Mouse (Mus musculus) hindbrain, embryonic 16.5 days (tissue): Measurements from ENCODE around the gene Radil. TPM values are rescaled to one million over a fixed set of nuclear protein-coding genes. Genes with fewer than 3 reads are reported as not detected.

Experiments
- ATAC-seq: fragments of 200-750 bp; cut with Nextera tagmentation; 2 replicates; pipeline ENCODE4 v1.8.0; 2017; ENCODE audit warnings: moderate TSS enrichment, moderate library complexity
- H3K27ac ChIP-seq: fragments of 300-500 bp; sonication (generic); 2 replicates; pipeline ENCODE4 v1.5.1; 2014; ENCODE audit warnings: low read depth, mild to moderate bottlenecking, control low read depth, low read length, moderate library complexity
- H3K27me3 ChIP-seq: fragments of 300-500 bp; sonication (generic); replicated peaks from 2 replicates; pipeline ENCODE4 v1.6.1; 2014; ENCODE audit warnings: low read length; ENCODE audit not compliant: control insufficient read depth, insufficient read depth
- H3K36me3 ChIP-seq: fragments of 300-500 bp; sonication (generic); 2 replicates; pipeline ENCODE4 v1.6.1; 2014; ENCODE audit warnings: mild to moderate bottlenecking, low read length, moderate library complexity, mixed read lengths; ENCODE audit not compliant: control insufficient read depth, insufficient read depth
- H3K4me1 ChIP-seq: fragments of 300-500 bp; sonication (generic); 2 replicates; pipeline ENCODE4 v1.6.1; 2014; ENCODE audit warnings: low read depth, low read length; ENCODE audit not compliant: control insufficient read depth, insufficient read depth
- H3K4me2 ChIP-seq: fragments of 300-500 bp; sonication (generic); 2 replicates; pipeline ENCODE4 v1.6.1; 2014; ENCODE audit warnings: mild to moderate bottlenecking, low read length, control low read depth, moderate library complexity
- H3K4me3 ChIP-seq: fragments of 300-500 bp; sonication (generic); 2 replicates; pipeline ENCODE4 v1.5.1; 2014; ENCODE audit warnings: mild to moderate bottlenecking, low read length, control low read depth, moderate library complexity
- H3K9ac ChIP-seq: fragments of 300-500 bp; sonication (generic); 2 replicates; pipeline ENCODE4 v1.6.1; 2014; ENCODE audit warnings: low read depth, mild to moderate bottlenecking, control low read depth, low read length, moderate library complexity
- H3K9me3 ChIP-seq: fragments of 300-500 bp; sonication (generic); 2 replicates; pipeline ENCODE4 v1.6.1; 2014; ENCODE audit warnings: mild to moderate bottlenecking, low read length, moderate library complexity; ENCODE audit not compliant: control insufficient read depth
- WGBS: fragments of 180-500 bp; shearing (Covaris S2); extraction: QIAGEN DNeasy Blood & Tissue Kit; methylation state at CpG from one replicate; pipeline ENCODE4 v1.1.7; 2014; 5-methylcytosine and 5-hydroxymethylcytosine counted together
- polyA plus RNA-seq: library from polyadenylated mRNA; unstranded; fragments of >200 nt; fragmentation: Nextera tagmentation; extraction: Ambion mirVana; gene quantifications from 2 replicates; pipeline ENCODE4 v1.2.1, GENCODE M21; 2015

The Radil gene
- 24.3 and 25.0 TPM in 2 replicates for polyA plus RNA-seq

DNA sequence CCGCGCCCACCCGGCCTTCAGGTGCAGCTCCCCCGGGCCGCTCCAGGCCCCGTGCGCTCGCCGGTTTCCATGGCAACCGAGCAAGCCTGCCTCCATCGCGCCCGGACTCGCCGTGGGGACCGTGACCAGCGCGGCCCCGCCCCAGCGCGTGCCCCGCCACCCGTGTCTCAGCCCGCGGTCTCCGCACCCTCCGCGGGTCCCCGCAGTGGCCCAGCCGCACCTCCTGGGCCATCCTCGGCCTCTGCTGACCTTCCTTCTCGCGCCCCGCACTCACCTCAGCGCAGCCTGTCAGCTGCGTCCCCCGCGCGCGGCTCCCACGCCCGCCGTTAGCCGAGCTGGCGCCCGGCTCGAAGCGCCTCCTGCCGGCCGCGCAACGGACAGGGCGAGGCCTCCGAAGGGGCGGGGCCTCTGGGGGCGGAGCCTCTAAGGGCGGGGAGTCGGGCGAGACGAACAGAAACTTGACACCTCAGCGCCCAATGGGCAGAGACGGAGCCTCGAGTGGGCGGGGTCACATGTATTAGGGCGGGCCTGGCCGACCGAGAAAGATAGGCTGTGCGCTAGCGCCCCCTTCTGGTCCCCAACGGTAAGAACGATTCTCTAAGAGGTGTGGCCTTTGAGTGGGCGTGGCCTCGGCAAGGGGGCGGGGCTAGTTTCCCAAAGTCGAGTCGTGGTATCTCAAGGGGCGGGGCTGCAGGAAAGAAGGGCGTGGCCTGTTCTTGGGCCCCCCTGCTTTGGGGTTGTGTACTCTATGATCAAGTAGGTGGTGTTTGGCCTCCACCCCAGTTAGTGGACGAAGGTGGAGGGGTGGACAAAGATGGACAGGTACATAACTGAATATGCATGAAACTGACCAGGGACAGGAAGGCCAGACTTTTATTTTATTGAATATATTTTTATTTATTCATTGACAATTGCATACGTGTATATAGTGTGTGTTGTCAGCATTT is at the start of gene Radil:
Gene Radil (minus strand): TSS at position 393 of the 947 bp plus-strand sequence.
- Histone ChIP-seq H3K36me3 (no peaks in the 10 kb centered on the region), H3K9me3 (no peaks in the 10 kb centered on the region), H3K9ac (peak within 1 kb of the TSS; percentile 69), H3K27me3 (no peaks in the 10 kb centered on the region), H3K4me1 (peaks cover 6% of the 10 kb centered on the region), H3K4me3 (peak within 1 kb of the TSS; percentile 54), H3K4me2 (peak within 1 kb of the TSS; percentile 78), H3K27ac (peak within 1 kb of the TSS; percentile 40)
- 2% methylated on average over 76 of the region's 80 CpGs for WGBS
- peak; percentile 95 for ATAC-seq

GRCm38 (mm10) chr5:142597648-142598390 is 46.9 kb upstream of the Radil start:
- H3K4me2 ChIP-seq, result no peak overlapping the region
- H3K4me1 ChIP-seq, result peaks cover 2% of the 10 kb centered on the region; the same call in 1 of the 2 replicates
- no peaks in the 10 kb centered on the region for H3K27me3 ChIP-seq
- no peaks in the 10 kb centered on the region for H3K36me3 ChIP-seq
- H3K27ac ChIP-seq, result no peak overlapping the region
- H3K9ac ChIP-seq, result no peak overlapping the region
- H3K4me3 ChIP-seq, result no peak overlapping the region
- no peaks in the 10 kb centered on the region for H3K9me3 ChIP-seq
- ATAC-seq, result no peak
- 70% methylated on average over 6 of the region's 6 CpGs for WGBS

- Histone ChIP-seq H3K27me3 (no peaks in the 10 kb centered on the region), H3K9ac (no peak overlapping the region), H3K4me3 (no peak overlapping the region), H3K36me3 (no peaks in the 10 kb centered on the region), H3K9me3 (no peaks in the 10 kb centered on the region), H3K4me1 (peaks cover 2% of the 10 kb centered on the region; the same call in 1 of the 2 replicates), H3K27ac (no peak overlapping the region), H3K4me2 (no peak overlapping the region)
- 82% methylated on average over 6 of the region's 6 CpGs for WGBS
- no peak for ATAC-seq
These were observed 45.8 kb upstream of the Radil start for GRCm38 (mm10) chr5:142596723-142597122.

- Histone ChIP-seq H3K9ac (no peak overlapping the region), H3K9me3 (no peaks in the 10 kb centered on the region), H3K36me3 (no peaks in the 10 kb centered on the region), H3K4me2 (no peak overlapping the region), H3K27me3 (no peaks in the 10 kb centered on the region), H3K27ac (peak overlapping the region; percentile 25; the same call in 1 of the 2 replicates), H3K4me1 (peaks cover 6% of the 10 kb centered on the region), H3K4me3 (no peak overlapping the region)
- WGBS, result 47% methylated on average over 3 of the region's 3 CpGs
- ATAC-seq, result peak; percentile 78
These were observed 44.8 kb upstream of the Radil start for GRCm38 (mm10) chr5:142595698-142596097.

DNA sequence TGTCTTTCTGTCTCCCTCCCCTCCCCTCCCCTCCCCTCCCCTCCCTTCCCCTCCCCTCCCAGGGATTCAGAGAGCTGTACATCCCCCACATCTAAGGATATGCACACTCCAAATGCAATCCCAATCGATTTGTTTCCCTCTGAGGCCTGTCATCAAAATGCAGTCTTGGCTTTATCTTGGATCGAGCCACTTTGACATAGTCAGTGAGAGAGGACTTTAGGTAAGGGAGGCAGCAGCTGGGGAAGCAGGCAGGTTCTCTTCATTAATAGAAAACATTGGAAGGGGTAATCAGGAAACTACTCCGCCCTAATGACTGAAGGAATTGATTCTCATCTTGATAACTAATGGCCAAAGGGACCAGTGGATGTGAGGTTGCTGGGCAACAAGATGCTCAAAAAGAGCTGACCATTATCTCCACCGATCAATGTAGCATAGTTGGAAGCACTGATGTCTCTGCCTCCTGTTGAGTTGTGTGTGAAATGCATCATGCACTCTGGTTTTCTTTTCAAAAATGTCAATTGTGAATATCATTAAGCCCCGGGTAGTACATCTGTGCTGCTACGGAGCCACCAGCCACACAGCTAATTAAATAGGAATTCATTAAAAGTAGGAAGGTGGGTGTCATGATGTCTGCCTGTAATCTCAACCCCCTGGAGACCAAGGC is 40.2 kb upstream of the Radil start:
- WGBS, result 39% methylated on average over 6 of the region's 6 CpGs
- no peak for ATAC-seq
- no peak overlapping the region for H3K4me2 ChIP-seq
- peaks cover 6% of the 10 kb centered on the region for H3K4me1 ChIP-seq
- peak overlapping the region; percentile 62 for H3K27ac ChIP-seq
- H3K9me3 ChIP-seq, result no peaks in the 10 kb centered on the region
- no peak overlapping the region for H3K4me3 ChIP-seq
- no peaks in the 10 kb centered on the region for H3K36me3 ChIP-seq
- no peaks in the 10 kb centered on the region for H3K27me3 ChIP-seq
- H3K9ac ChIP-seq, result no peak overlapping the region

- peak overlapping the region; percentile 80 for H3K27ac ChIP-seq
- H3K9ac ChIP-seq, result 0 out of 2 replicates have a peak overlapping the region, but pooled peaks have one; percentile 34
- H3K4me2 ChIP-seq, result peak overlapping the region; percentile 38; the same call in 1 of the 2 replicates
- ATAC-seq, result peak; percentile 93
- H3K4me1 ChIP-seq, result peaks cover 6% of the 10 kb centered on the region
- H3K9me3 ChIP-seq, result no peaks in the 10 kb centered on the region
- WGBS, result 17% methylated on average over 14 of the region's 14 CpGs
- no peaks in the 10 kb centered on the region for H3K27me3 ChIP-seq
- no peak overlapping the region; the same call in 1 of the 2 replicates for H3K4me3 ChIP-seq
- H3K36me3 ChIP-seq, result peaks cover 2% of the 10 kb centered on the region; the same call in 1 of the 2 replicates
These were observed 32.8 kb upstream of the Radil start for GRCm38 (mm10) chr5:142583616-142584126.

DNA sequence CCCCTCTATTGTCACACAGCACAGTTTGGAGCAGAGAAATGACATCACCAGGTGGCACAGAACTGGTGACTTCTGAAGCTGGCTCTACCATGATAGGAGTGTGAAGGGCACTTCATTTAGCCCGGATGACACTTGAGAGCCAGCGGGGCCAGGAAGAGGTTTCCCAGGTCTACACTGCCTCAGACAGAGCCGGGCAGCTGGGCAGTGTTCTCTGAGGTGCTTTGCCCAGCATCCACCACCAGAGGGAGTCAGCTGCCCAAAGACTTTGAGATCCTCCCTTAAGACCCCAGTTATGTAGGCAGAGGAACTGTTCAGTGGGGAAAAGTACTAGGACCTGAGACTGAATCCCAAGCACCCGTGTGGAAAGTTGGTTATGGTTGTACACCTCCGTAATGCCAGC is 30.6 kb upstream of the Radil start:
- Histone ChIP-seq H3K36me3 (peaks cover 7% of the 10 kb centered on the region; the same call in 1 of the 2 replicates), H3K9me3 (peaks cover 5% of the 10 kb centered on the region), H3K4me2 (no peak overlapping the region), H3K4me3 (no peak overlapping the region), H3K4me1 (peaks cover 6% of the 10 kb centered on the region), H3K27ac (no peak overlapping the region), H3K9ac (0 out of 2 replicates have a peak overlapping the region, but pooled peaks have one; percentile 23), H3K27me3 (no peaks in the 10 kb centered on the region)
- peak; percentile 44 for ATAC-seq
- 14% methylated on average over 5 of the region's 5 CpGs for WGBS

DNA sequence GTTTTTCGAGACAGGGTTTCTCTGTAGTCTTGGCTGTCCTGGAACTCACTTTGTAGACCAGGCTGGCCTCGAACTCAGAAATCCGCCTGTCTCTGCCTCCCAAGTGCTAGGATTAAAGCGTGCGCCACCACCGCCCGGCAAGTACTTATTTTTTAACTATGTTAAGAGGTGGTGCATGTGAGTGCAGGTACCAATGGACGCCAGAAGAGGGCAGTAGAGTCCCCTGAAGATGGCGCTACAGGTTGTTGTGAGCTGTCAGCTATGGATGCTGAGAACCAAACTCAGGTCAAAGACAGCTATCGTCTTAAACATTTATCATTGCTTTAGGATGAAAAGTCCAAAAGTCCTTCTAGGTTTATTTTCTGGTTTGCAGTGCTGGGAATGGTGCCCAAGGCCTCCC is 27.3 kb upstream of the Radil start:
- H3K4me1 ChIP-seq, result no peaks in the 10 kb centered on the region
- WGBS, result 85% methylated on average over 10 of the region's 10 CpGs
- peaks cover 5% of the 10 kb centered on the region for H3K9me3 ChIP-seq
- H3K9ac ChIP-seq, result no peak overlapping the region
- no peak overlapping the region for H3K27ac ChIP-seq
- H3K4me3 ChIP-seq, result no peak overlapping the region
- peaks cover 7% of the 10 kb centered on the region; the same call in 1 of the 2 replicates for H3K36me3 ChIP-seq
- no peak overlapping the region for H3K4me2 ChIP-seq
- no peaks in the 10 kb centered on the region for H3K27me3 ChIP-seq
- ATAC-seq, result no peak
